Mouse (Mus musculus): Measurements from ENCODE around the gene Ptpru. TPM values are rescaled to one million over a fixed set of nuclear protein-coding genes. Genes with fewer than 3 reads are reported as not detected.

Ptpru gene
- polyA plus RNA-seq, 1 experiment = 1.2 TPM

- WGBS = 1% methylated on average over 11 of the region's 11 CpGs
- H3K4me3 ChIP-seq (ENCODE audit: extremely low read depth, insufficient read depth, insufficient read length) = peak overlapping the region; percentile 91
- peaks cover 8% of the 10 kb centered on the region; the same call in 1 of the 2 replicates for H3K4me1 ChIP-seq (ENCODE audit: control insufficient read depth, insufficient read depth, insufficient read length)
- DNase-seq (ENCODE audit: low read depth in 1 of 2, low spot score in 2 of 2) = no peak
- H3K27me3 ChIP-seq (ENCODE audit: control insufficient read depth, insufficient read depth, low read length) = no peaks in the 10 kb centered on the region
- H3K36me3 ChIP-seq (ENCODE audit: control insufficient read depth, insufficient read depth, low read length) = no peaks in the 10 kb centered on the region
- peak overlapping the region; percentile 98 for H3K27ac ChIP-seq (ENCODE audit: insufficient read depth, low read length)
- TF ChIP-seq POLR2A (IDR thresholded peaks at IDR 0.05; ENCODE audit: low read depth, low read length) = no peak
- TF ChIP-seq CTCF (IDR thresholded peaks at IDR 0.05; ENCODE audit: extremely low read depth, insufficient read depth, insufficient read length, insufficient replicate concordance) = no peak
These were observed 36.5 kb upstream of the Ptpru start for GRCm38 (mm10) chr4:131874567-131874966.

- Histone ChIP-seq H3K4me1 (ENCODE audit: control insufficient read depth, insufficient read depth, insufficient read length) (peaks cover 8% of the 10 kb centered on the region; the same call in 1 of the 2 replicates), H3K36me3 (ENCODE audit: control insufficient read depth, insufficient read depth, low read length) (no peaks in the 10 kb centered on the region), H3K27me3 (ENCODE audit: control insufficient read depth, insufficient read depth, low read length) (no peaks in the 10 kb centered on the region), H3K27ac (ENCODE audit: insufficient read depth, low read length) (peak overlapping the region; percentile 98), H3K4me3 (ENCODE audit: extremely low read depth, insufficient read depth, insufficient read length) (peak overlapping the region; percentile 91)
- TF ChIP-seq POLR2A (IDR thresholded peaks at IDR 0.05; ENCODE audit: low read depth, low read length) (no peak), CTCF (IDR thresholded peaks at IDR 0.05; ENCODE audit: extremely low read depth, insufficient read depth, insufficient read length, insufficient replicate concordance) (no peak)
- under 1% methylated on average over 20 of the region's 20 CpGs for WGBS
- DNase-seq (ENCODE audit: low read depth in 1 of 2, low spot score in 2 of 2) = no peak
These were observed 36.1 kb upstream of the Ptpru start for GRCm38 (mm10) chr4:131874169-131874536.

- peak; percentile 90 to 91 for DNase-seq (ENCODE audit: low read depth in 1 of 2, low spot score in 2 of 2)
- no peaks in the 10 kb centered on the region for H3K36me3 ChIP-seq (ENCODE audit: control insufficient read depth, insufficient read depth, low read length)
- no peaks in the 10 kb centered on the region for H3K27me3 ChIP-seq (ENCODE audit: control insufficient read depth, insufficient read depth, low read length)
- H3K4me1 ChIP-seq (ENCODE audit: control insufficient read depth, insufficient read depth, insufficient read length) = peaks cover 8% of the 10 kb centered on the region; the same call in 1 of the 2 replicates
- H3K27ac ChIP-seq (ENCODE audit: insufficient read depth, low read length) = peak within 1 kb of the TSS; percentile 98
- TF ChIP-seq CTCF (IDR thresholded peaks at IDR 0.05; ENCODE audit: extremely low read depth, insufficient read depth, insufficient read length, insufficient replicate concordance) (no peak), POLR2A (IDR thresholded peaks at IDR 0.05; ENCODE audit: low read depth, low read length) (peak; percentile 87)
- 1% methylated on average over 102 of the region's 116 CpGs for WGBS
- peak within 1 kb of the TSS; percentile 91 for H3K4me3 ChIP-seq (ENCODE audit: extremely low read depth, insufficient read depth, insufficient read length)
These were observed 35.4 kb upstream of the Ptpru start, which contains the start of gene Srsf4 for GRCm38 (mm10) chr4:131873293-131874168. Gene Srsf4, plus strand, starts transcription at chr4:131873617.

GRCm38 (mm10) chr4:131872672-131873292 is 34.7 kb upstream of the Ptpru start:
- WGBS = 3% methylated on average over 11 of the region's 11 CpGs
- no peak for DNase-seq (ENCODE audit: low read depth in 1 of 2, low spot score in 2 of 2)
- Histone ChIP-seq H3K27ac (ENCODE audit: insufficient read depth, low read length) (peak overlapping the region; percentile 47; the same call in 1 of the 2 replicates), H3K27me3 (ENCODE audit: control insufficient read depth, insufficient read depth, low read length) (no peaks in the 10 kb centered on the region), H3K4me1 (ENCODE audit: control insufficient read depth, insufficient read depth, insufficient read length) (peaks cover 8% of the 10 kb centered on the region; the same call in 1 of the 2 replicates), H3K36me3 (ENCODE audit: control insufficient read depth, insufficient read depth, low read length) (no peaks in the 10 kb centered on the region), H3K4me3 (ENCODE audit: extremely low read depth, insufficient read depth, insufficient read length) (peak overlapping the region; percentile 67)
- TF ChIP-seq CTCF (IDR thresholded peaks at IDR 0.05; ENCODE audit: extremely low read depth, insufficient read depth, insufficient read length, insufficient replicate concordance) = no peak
- no peak for TF ChIP-seq POLR2A (IDR thresholded peaks at IDR 0.05; ENCODE audit: low read depth, low read length)

GRCm38 (mm10) chr4:131861341-131861739 is 23.3 kb upstream of the Ptpru start:
- 10% methylated on average over 4 of the region's 4 CpGs for WGBS
- no peak for TF ChIP-seq CTCF (IDR thresholded peaks at IDR 0.05; ENCODE audit: extremely low read depth, insufficient read depth, insufficient read length, insufficient replicate concordance)
- Histone ChIP-seq H3K4me1 (ENCODE audit: control insufficient read depth, insufficient read depth, insufficient read length) (peaks cover 10% of the 10 kb centered on the region; the same call in 1 of the 2 replicates), H3K27ac (ENCODE audit: insufficient read depth, low read length) (peak overlapping the region; percentile 50), H3K27me3 (ENCODE audit: control insufficient read depth, insufficient read depth, low read length) (no peaks in the 10 kb centered on the region), H3K36me3 (ENCODE audit: control insufficient read depth, insufficient read depth, low read length) (no peaks in the 10 kb centered on the region), H3K4me3 (ENCODE audit: extremely low read depth, insufficient read depth, insufficient read length) (no peak overlapping the region)
- DNase-seq (ENCODE audit: low read depth in 1 of 2, low spot score in 2 of 2) = no peak

GRCm38 (mm10) chr4:131860492-131861340 is 22.6 kb upstream of the Ptpru start:
- peaks cover 10% of the 10 kb centered on the region; the same call in 1 of the 2 replicates for H3K4me1 ChIP-seq (ENCODE audit: control insufficient read depth, insufficient read depth, insufficient read length)
- DNase-seq (ENCODE audit: low read depth in 1 of 2, low spot score in 2 of 2) = peak; percentile 52 to 78
- no peaks in the 10 kb centered on the region for H3K27me3 ChIP-seq (ENCODE audit: control insufficient read depth, insufficient read depth, low read length)
- TF ChIP-seq CTCF (IDR thresholded peaks at IDR 0.05; ENCODE audit: extremely low read depth, insufficient read depth, insufficient read length, insufficient replicate concordance) (peak; percentile 93; the same call in 1 of the 2 replicates), POLR2A (IDR thresholded peaks at IDR 0.05; ENCODE audit: low read depth, low read length) (no peak)
- no peaks in the 10 kb centered on the region for H3K36me3 ChIP-seq (ENCODE audit: control insufficient read depth, insufficient read depth, low read length)
- peak overlapping the region; percentile 50 for H3K27ac ChIP-seq (ENCODE audit: insufficient read depth, low read length)
- no peak overlapping the region for H3K4me3 ChIP-seq (ENCODE audit: extremely low read depth, insufficient read depth, insufficient read length)
- WGBS = 31% methylated on average over 15 of the region's 15 CpGs
